Comparison of ENCODE assay signal across 8 mouse cellular contexts in genomic region chr9:89705197-89705533, GRCm38 (mm10). TPM values are rescaled to one million over a fixed set of nuclear protein-coding genes. Genes with fewer than 3 reads are reported as not detected.
A peak's percentile ranks its signal among the peaks of the same experiment; 100 is the strongest.
DNase-seq lines count a peak whose midpoint lies in the region; ATAC-seq and TF ChIP-seq lines count a peak whose summit lies in the region.

No protein-coding gene starts in this region.

- H3K9me3 ChIP-seq in kidney, embryonic 14.5 days (ENCODE audit: control insufficient read depth, low read length), result no peaks in the 10 kb centered on the region
- no peaks in the 10 kb centered on the region for H3K9me3 ChIP-seq in intestine, embryonic 14.5 days (ENCODE audit: control insufficient read depth, low read length)

- no peak for TF ChIP-seq CTCF in cortical plate, adult 2 months (IDR thresholded peaks at IDR 0.05; ENCODE audit: extremely low read depth, insufficient read depth, low read length)

- DNase-seq in kidney, adult 9 months, result no peak
- DNase-seq in intestine, embryonic 14.5 days (ENCODE audit: low spot score), result no peak
- DNase-seq in retina, embryonic 14.5 days (ENCODE audit: low spot score), result no peak
- DNase-seq in adrenal gland, adult 8-10 months, result no peak
- no peak for DNase-seq in right cerebral cortex, postnatal 14 days

- H3K9ac ChIP-seq in kidney, embryonic 14.5 days (ENCODE audit: low read depth, low read length), result peak overlapping the region; percentile 70
- peak overlapping the region; percentile 64 for H3K9ac ChIP-seq in intestine, embryonic 14.5 days (ENCODE audit: low read length)

- H3ac ChIP-seq in myocyte (ENCODE audit: control insufficient read depth, insufficient read length), result peak overlapping the region; percentile 17

- H3K79me2 ChIP-seq in myocyte (ENCODE audit: control insufficient read depth, insufficient read depth), result no peaks in the 10 kb centered on the region

- peaks cover 14% of the 10 kb centered on the region for H3K36me3 ChIP-seq in kidney, embryonic 14.5 days (ENCODE audit: control insufficient read depth, insufficient read depth, low read length)
- H3K36me3 ChIP-seq in intestine, embryonic 14.5 days (ENCODE audit: control insufficient read depth, insufficient read depth, low read length), result peaks cover 18% of the 10 kb centered on the region
- H3K36me3 ChIP-seq in myocyte (ENCODE audit: control insufficient read depth, insufficient read depth), result no peaks in the 10 kb centered on the region

- H3K27me3 ChIP-seq in kidney, embryonic 14.5 days (ENCODE audit: control insufficient read depth, insufficient read depth, low read length), result no peaks in the 10 kb centered on the region
- H3K27me3 ChIP-seq in intestine, embryonic 14.5 days (replicated peaks; ENCODE audit: control insufficient read depth, insufficient read depth, low read length), result no peaks in the 10 kb centered on the region
- no peaks in the 10 kb centered on the region for H3K27me3 ChIP-seq in myocyte (ENCODE audit: control insufficient read depth, insufficient read depth, insufficient read length)

- no peak overlapping the region; the same call in 1 of the 2 replicates for H3K27ac ChIP-seq in kidney, embryonic 14.5 days (ENCODE audit: low read depth, low read length)
- no peak overlapping the region for H3K27ac ChIP-seq in cortical plate, adult 2 months (ENCODE audit: insufficient read depth, low read length)
- peak overlapping the region; percentile 77; the same call in 1 of the 2 replicates for H3K27ac ChIP-seq in intestine, embryonic 14.5 days (ENCODE audit: low read depth)

- peak overlapping the region; percentile 90 for H3K4me2 ChIP-seq in kidney, embryonic 14.5 days (replicated peaks; ENCODE audit: low read depth, low read length)
- peak overlapping the region; percentile 75 for H3K4me2 ChIP-seq in intestine, embryonic 14.5 days (ENCODE audit: low read length)
- peak overlapping the region; percentile 91 for H3K4me2 ChIP-seq in myocyte (ENCODE audit: low read depth)

- ATAC-seq in kidney, embryonic 14.5 days (ENCODE audit: low FRiP score, low TSS enrichment), result peak; percentile 47
- ATAC-seq in intestine, embryonic 14.5 days (replicated peaks; ENCODE audit: low FRiP score, low TSS enrichment, low read depth), result peak; percentile 38; the same call in 1 of the 2 replicates

- WGBS in kidney, embryonic 14.5 days, result 8% methylated on average over 10 of the region's 10 CpGs
- whole genome bisulfite sequencing in intestine, embryonic 14.5 days, result 10% methylated on average over 10 of the region's 10 CpGs

- peak overlapping the region; percentile 53 for H3K4me3 ChIP-seq in kidney, embryonic 14.5 days (ENCODE audit: low read length)
- H3K4me3 ChIP-seq in cortical plate, adult 2 months (ENCODE audit: insufficient read depth, low read length), result peak overlapping the region; percentile 78
- H3K4me3 ChIP-seq in intestine, embryonic 14.5 days (ENCODE audit: low read depth, low read length), result peak overlapping the region; percentile 60
- peak overlapping the region; percentile 71 for H3K4me3 ChIP-seq in myocyte

- peaks cover 8% of the 10 kb centered on the region; the same call in 1 of the 2 replicates for H3K4me1 ChIP-seq in kidney, embryonic 14.5 days (ENCODE audit: control insufficient read depth, insufficient read depth, low read length)
- H3K4me1 ChIP-seq in cortical plate, adult 2 months (ENCODE audit: control insufficient read depth, insufficient read depth, low read length), result peaks cover 4% of the 10 kb centered on the region; the same call in 1 of the 2 replicates
- peaks cover 9% of the 10 kb centered on the region for H3K4me1 ChIP-seq in intestine, embryonic 14.5 days (replicated peaks; ENCODE audit: control insufficient read depth, insufficient read depth, low read length)

- TF ChIP-seq POLR2A in cortical plate, adult 2 months (IDR thresholded peaks at IDR 0.05; ENCODE audit: extremely low read depth, insufficient read depth, low read length), result no peak
- TF ChIP-seq POLR2A in myocyte (IDR thresholded peaks at IDR 0.05; ENCODE audit: insufficient read length, low read depth), result no peak

TF ChIP-seq in myocyte, 11 proteins besides CTCF, POLR2A, EP300 and RAD21:
- TF ChIP-seq CEBPB (IDR thresholded peaks at IDR 0.05; ENCODE audit: insufficient read depth, poor library complexity, severe bottlenecking) (no peak), SRF (IDR thresholded peaks at IDR 0.05; ENCODE audit: control insufficient read depth, insufficient read length, low read depth) (no peak), POLR2AphosphoS2 (IDR thresholded peaks at IDR 0.05; ENCODE audit: insufficient read length, low read depth) (no peak), E2F4 (IDR thresholded peaks at IDR 0.05; ENCODE audit: insufficient read depth) (no peak)

RNA-seq across cellular contexts. Expression of gene Tmed3, which starts 0.3 kb away (rescaled TPM):
- polyA plus RNA-seq in kidney, embryonic 14.5 days (2014; fragmentation: Nextera tagmentation; extraction: Ambion mirVana), result 69.2 and 78.3 TPM in 2 replicates
- 47.0 and 50.8 TPM in 2 replicates for polyA plus RNA-seq in cortical plate, adult 2 months (2012; rRNA removed)
- 97.0 and 104 TPM in 2 replicates for polyA plus RNA-seq in intestine, embryonic 14.5 days (2014; fragmentation: Nextera tagmentation; extraction: Ambion mirVana)
- 72.0 TPM for polyA plus RNA-seq in myocyte (2012; fragmentation: generic; extraction: Trizol)
- total RNA-seq in adrenal gland, adult 8-10 months (2022), result 100 to 1,000 TPM in 2 of 4 experiments, 10 to 100 TPM in 2; 78.4 to 109 (median 94.6) TPM

RNA-seq across cellular contexts. Expression of gene Ankrd34c, which starts 33.1 kb away (rescaled TPM):
- polyA plus RNA-seq in kidney, embryonic 14.5 days (2014; fragmentation: Nextera tagmentation; extraction: Ambion mirVana), result not detected in 2 replicates
- polyA plus RNA-seq in cortical plate, adult 2 months (2012; rRNA removed), result 7.5 and 7.6 TPM in 2 replicates
- polyA plus RNA-seq in intestine, embryonic 14.5 days (2014; fragmentation: Nextera tagmentation; extraction: Ambion mirVana), result 0.04 TPM in 1 of 2 replicates, not detected in the other
- polyA plus RNA-seq in myocyte (2012; fragmentation: generic; extraction: Trizol), result not detected
- under 1 TPM in 1 of 4 experiments, not detected in 3; 0.10 TPM for total RNA-seq in adrenal gland, adult 8-10 months (2022)
